Mouse (Mus musculus): ENCODE results near the gene Scarb1. TPM values are rescaled to one million over a fixed set of nuclear protein-coding genes. Genes with fewer than 3 reads are reported as not detected.

The Scarb1 gene
- polyA plus RNA-seq, 1 experiment, result 45.0 TPM

DNA sequence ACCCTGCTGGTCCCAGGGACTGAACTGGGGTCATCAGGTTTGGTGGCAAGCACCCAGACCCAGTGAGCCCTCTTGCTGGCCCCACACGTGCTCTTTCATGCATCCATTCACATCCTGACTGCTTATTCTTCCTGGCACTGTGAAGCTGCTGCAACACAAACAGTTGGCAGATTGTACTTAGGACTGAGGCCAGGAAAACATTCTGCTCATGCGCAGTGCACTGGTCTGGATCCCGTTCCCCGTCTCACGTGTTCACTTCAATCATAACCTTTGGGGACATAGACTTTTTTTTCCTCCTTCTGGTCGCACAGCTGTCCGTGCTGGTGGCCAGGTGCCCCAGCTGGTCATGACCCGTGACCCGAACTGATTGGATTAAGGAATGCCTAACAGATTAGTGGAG is 19.7 kb upstream of the Scarb1 start:
- TF ChIP-seq CTCF (IDR thresholded peaks at IDR 0.05; ENCODE audit: borderline replicate concordance, extremely low read depth, insufficient read depth, insufficient read length) (no peak), POLR2A (IDR thresholded peaks at IDR 0.05; ENCODE audit: borderline replicate concordance, extremely low read depth, insufficient read depth, insufficient read length, poor library complexity, severe bottlenecking) (no peak)
- DNase-seq (ENCODE audit: low read depth), result peak; percentile 81

GRCm38 (mm10) chr5:125358270-125358608 is 17.3 kb upstream of the Scarb1 start:
- no peak for DNase-seq (ENCODE audit: low read depth)
- no peak for TF ChIP-seq POLR2A (IDR thresholded peaks at IDR 0.05; ENCODE audit: borderline replicate concordance, extremely low read depth, insufficient read depth, insufficient read length, poor library complexity, severe bottlenecking)
- TF ChIP-seq CTCF (IDR thresholded peaks at IDR 0.05; ENCODE audit: borderline replicate concordance, extremely low read depth, insufficient read depth, insufficient read length), result no peak

DNA sequence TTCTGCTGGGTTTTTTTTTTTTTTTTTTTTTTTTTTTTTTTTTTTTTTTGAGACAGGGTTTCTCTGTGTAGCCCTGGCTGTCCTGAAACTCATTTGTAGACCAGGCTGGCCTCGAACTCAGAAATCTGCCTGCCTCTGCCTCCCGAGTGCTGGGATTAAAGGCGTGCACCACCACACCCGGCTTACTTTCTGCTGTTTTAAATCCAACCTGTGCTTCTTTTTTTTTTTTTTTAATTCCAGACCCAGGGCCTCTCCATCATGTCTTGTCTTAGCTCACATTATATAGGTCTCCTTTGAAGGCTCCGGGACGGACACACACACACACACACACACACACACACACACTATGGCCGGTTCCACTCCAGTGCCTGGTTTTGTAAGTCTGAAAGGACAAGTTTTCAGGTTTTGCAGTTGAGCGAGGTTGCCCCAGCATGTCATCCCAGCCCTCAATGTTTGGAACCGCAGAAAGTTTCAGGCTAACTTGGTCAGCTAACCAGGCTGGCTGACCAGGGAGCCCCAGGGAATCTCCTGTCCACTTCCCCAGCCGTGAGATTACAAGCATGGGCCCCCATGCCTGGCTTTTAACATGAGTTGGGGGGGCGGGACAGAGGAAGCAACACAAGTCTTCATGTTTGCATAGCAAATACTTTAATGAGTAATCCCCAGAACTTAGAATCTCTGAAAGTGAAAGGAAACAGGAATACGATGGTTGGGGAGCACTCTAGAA is 16.8 kb upstream of the Scarb1 start:
- no peak for TF ChIP-seq CTCF (IDR thresholded peaks at IDR 0.05; ENCODE audit: borderline replicate concordance, extremely low read depth, insufficient read depth, insufficient read length)
- no peak for TF ChIP-seq POLR2A (IDR thresholded peaks at IDR 0.05; ENCODE audit: borderline replicate concordance, extremely low read depth, insufficient read depth, insufficient read length, poor library complexity, severe bottlenecking)
- no peak for DNase-seq (ENCODE audit: low read depth)

GRCm38 (mm10) chr5:125355650-125356049 is 14.8 kb upstream of the Scarb1 start:
- no peak for DNase-seq (ENCODE audit: low read depth)
- TF ChIP-seq CTCF (IDR thresholded peaks at IDR 0.05; ENCODE audit: borderline replicate concordance, extremely low read depth, insufficient read depth, insufficient read length), result no peak
- no peak for TF ChIP-seq POLR2A (IDR thresholded peaks at IDR 0.05; ENCODE audit: borderline replicate concordance, extremely low read depth, insufficient read depth, insufficient read length, poor library complexity, severe bottlenecking)

DNA sequence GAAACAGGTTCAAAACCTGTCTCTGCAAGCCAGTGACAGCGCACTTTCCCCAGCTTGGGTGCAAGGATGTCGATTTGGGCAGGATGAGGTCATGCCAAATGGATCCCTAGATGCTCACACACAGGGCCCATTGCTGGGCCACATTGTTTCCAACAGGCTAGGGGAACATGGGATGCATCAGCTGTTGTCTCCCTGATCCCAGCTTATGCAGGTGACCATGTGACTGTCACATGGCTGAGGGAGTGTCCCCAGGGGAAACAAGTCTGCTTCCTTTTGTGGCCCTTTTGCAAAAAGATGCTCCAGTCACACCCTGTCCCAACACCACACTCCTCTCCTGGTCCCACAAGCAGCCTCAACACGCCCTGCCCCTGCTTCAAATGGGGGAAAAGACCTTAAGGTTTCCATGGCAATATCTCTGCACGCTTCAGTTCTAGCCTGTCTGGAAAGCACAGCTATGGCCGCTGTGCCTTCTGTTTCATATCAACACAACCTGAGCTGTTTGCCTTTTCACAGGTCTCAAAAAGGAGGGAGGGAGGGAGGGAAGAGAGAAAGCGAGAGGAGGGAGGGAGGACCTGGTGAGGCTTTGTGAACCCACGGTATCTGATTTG is 14.1 kb upstream of the Scarb1 start:
- DNase-seq (ENCODE audit: low read depth), result no peak
- no peak for TF ChIP-seq CTCF (IDR thresholded peaks at IDR 0.05; ENCODE audit: borderline replicate concordance, extremely low read depth, insufficient read depth, insufficient read length)
- no peak for TF ChIP-seq POLR2A (IDR thresholded peaks at IDR 0.05; ENCODE audit: borderline replicate concordance, extremely low read depth, insufficient read depth, insufficient read length, poor library complexity, severe bottlenecking)

DNA sequence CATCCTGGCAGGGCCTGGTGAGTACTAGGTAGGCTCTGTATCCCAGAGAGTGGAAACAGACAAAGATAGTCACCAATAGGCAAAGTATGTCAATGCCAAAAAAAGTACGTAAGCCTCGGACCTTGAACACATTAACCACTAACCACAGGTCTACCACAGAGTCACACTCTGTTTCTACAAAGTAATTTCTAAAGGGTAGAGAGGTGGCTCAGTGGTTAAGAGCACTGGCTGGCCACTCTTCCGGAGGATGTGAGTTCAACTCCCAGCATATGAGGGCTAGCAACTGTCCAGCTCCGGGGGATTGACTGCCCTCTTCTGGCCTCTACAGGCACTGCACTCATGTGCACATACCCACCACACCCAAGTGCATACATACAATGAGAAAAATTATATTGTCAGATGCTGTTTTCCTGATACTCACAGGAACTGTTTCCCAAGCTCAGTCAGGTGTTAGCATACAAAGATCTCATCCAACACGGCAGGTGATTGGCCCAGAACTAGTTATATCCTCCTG is 11.9 kb upstream of the Scarb1 start:
- no peak for DNase-seq (ENCODE audit: low read depth)
- TF ChIP-seq CTCF (IDR thresholded peaks at IDR 0.05; ENCODE audit: borderline replicate concordance, extremely low read depth, insufficient read depth, insufficient read length) (peak; percentile 24; the same call in 1 of the 2 replicates), POLR2A (IDR thresholded peaks at IDR 0.05; ENCODE audit: borderline replicate concordance, extremely low read depth, insufficient read depth, insufficient read length, poor library complexity, severe bottlenecking) (no peak)

- DNase-seq (ENCODE audit: low read depth), result no peak
- TF ChIP-seq POLR2A (IDR thresholded peaks at IDR 0.05; ENCODE audit: borderline replicate concordance, extremely low read depth, insufficient read depth, insufficient read length, poor library complexity, severe bottlenecking) (no peak), CTCF (IDR thresholded peaks at IDR 0.05; ENCODE audit: borderline replicate concordance, extremely low read depth, insufficient read depth, insufficient read length) (no peak)
Observed at GRCm38 (mm10) chr5:125351939-125352338, 11.0 kb upstream of the Scarb1 start.

DNA sequence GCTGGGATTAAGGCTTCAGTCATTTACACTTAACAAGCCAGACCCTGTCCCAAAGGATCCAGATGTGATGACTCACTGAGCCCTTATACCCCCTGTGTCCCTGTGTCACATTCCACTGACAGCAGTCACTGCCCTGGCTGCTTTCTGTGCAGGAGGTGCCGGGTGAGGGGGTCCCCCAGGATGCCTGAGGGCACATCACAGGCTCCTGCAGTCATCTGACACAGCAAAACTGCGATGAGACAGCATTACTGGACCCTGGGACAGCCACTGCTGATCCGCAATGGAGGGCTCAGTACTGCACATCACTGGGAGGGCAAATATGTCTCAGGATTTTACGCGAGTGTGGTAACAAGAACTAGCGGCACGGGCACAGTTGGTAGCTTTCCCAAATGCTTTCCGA is 10.2 kb upstream of the Scarb1 start:
- TF ChIP-seq CTCF (IDR thresholded peaks at IDR 0.05; ENCODE audit: borderline replicate concordance, extremely low read depth, insufficient read depth, insufficient read length), result no peak
- TF ChIP-seq POLR2A (IDR thresholded peaks at IDR 0.05; ENCODE audit: borderline replicate concordance, extremely low read depth, insufficient read depth, insufficient read length, poor library complexity, severe bottlenecking), result no peak
- no peak for DNase-seq (ENCODE audit: low read depth)

DNA sequence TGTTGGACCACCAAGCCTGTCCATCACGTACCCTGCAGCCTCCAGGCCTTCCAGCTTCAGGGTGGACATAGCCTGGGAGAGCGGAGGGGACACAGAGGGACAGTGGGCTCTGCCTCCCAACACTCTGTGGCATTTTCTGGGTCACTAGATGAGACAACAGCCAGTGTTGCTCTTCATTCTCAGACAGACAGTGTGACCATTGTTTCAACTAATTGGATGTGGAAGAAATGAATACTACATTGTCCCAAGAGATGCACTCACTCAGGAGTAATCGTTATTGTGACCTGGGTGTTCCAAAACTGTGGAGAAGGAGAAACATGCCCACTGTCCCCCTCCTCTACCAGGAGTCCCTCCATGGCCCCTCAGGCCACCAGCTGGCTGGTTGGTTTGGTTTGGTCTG is 8.5 kb upstream of the Scarb1 start:
- no peak for DNase-seq (ENCODE audit: low read depth)
- TF ChIP-seq CTCF (IDR thresholded peaks at IDR 0.05; ENCODE audit: borderline replicate concordance, extremely low read depth, insufficient read depth, insufficient read length) (no peak), POLR2A (IDR thresholded peaks at IDR 0.05; ENCODE audit: borderline replicate concordance, extremely low read depth, insufficient read depth, insufficient read length, poor library complexity, severe bottlenecking) (no peak)

GRCm38 (mm10) chr5:125348487-125348886 is 7.6 kb upstream of the Scarb1 start:
- TF ChIP-seq POLR2A (IDR thresholded peaks at IDR 0.05; ENCODE audit: borderline replicate concordance, extremely low read depth, insufficient read depth, insufficient read length, poor library complexity, severe bottlenecking) (no peak), CTCF (IDR thresholded peaks at IDR 0.05; ENCODE audit: borderline replicate concordance, extremely low read depth, insufficient read depth, insufficient read length) (peak; percentile 73)
- no peak for DNase-seq (ENCODE audit: low read depth)

- TF ChIP-seq CTCF (IDR thresholded peaks at IDR 0.05; ENCODE audit: borderline replicate concordance, extremely low read depth, insufficient read depth, insufficient read length) (no peak), POLR2A (IDR thresholded peaks at IDR 0.05; ENCODE audit: borderline replicate concordance, extremely low read depth, insufficient read depth, insufficient read length, poor library complexity, severe bottlenecking) (no peak)
- no peak for DNase-seq (ENCODE audit: low read depth)
Observed at GRCm38 (mm10) chr5:125348067-125348466, 7.2 kb upstream of the Scarb1 start.

- TF ChIP-seq POLR2A (IDR thresholded peaks at IDR 0.05; ENCODE audit: borderline replicate concordance, extremely low read depth, insufficient read depth, insufficient read length, poor library complexity, severe bottlenecking) (no peak), CTCF (IDR thresholded peaks at IDR 0.05; ENCODE audit: borderline replicate concordance, extremely low read depth, insufficient read depth, insufficient read length) (no peak)
- DNase-seq (ENCODE audit: low read depth), result no peak
Observed at GRCm38 (mm10) chr5:125344296-125344695, 3.4 kb upstream of the Scarb1 start.
